Mouse (Mus musculus) cerebellum, adult 9-10 months (tissue): Measurements from ENCODE around the gene Zfp36l2.

Experiments used
- DNase-seq: peaks from one replicate; pipeline ENCODE4 v3.0.0; 2022

Zfp36l2 gene

GRCm38 (mm10) chr17:84150291-84150690, 37.5 kb downstream of the Zfp36l2 start:
- DNase-seq = no peak

DNA sequence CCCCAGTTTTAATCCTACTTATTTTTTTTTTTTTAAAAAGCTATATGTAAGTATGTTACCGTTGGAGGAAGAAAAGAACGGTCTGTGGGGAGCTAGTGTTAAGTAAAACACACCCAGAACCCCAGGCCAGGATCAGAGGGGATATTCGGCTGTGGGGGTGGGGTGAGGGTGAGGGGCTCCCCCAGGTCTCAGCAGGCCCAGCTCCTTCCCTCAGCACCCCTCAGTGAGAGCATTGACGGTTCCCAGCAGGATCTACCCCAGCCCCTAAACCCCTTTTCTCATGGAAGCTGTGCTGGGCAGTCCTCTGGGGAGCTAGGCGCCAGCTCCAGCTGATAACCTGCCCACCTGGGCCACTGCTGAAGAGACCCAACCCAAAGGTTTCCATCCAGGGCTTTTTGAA, 38.2 kb downstream of the Zfp36l2 start:
- DNase-seq = no peak

DNA sequence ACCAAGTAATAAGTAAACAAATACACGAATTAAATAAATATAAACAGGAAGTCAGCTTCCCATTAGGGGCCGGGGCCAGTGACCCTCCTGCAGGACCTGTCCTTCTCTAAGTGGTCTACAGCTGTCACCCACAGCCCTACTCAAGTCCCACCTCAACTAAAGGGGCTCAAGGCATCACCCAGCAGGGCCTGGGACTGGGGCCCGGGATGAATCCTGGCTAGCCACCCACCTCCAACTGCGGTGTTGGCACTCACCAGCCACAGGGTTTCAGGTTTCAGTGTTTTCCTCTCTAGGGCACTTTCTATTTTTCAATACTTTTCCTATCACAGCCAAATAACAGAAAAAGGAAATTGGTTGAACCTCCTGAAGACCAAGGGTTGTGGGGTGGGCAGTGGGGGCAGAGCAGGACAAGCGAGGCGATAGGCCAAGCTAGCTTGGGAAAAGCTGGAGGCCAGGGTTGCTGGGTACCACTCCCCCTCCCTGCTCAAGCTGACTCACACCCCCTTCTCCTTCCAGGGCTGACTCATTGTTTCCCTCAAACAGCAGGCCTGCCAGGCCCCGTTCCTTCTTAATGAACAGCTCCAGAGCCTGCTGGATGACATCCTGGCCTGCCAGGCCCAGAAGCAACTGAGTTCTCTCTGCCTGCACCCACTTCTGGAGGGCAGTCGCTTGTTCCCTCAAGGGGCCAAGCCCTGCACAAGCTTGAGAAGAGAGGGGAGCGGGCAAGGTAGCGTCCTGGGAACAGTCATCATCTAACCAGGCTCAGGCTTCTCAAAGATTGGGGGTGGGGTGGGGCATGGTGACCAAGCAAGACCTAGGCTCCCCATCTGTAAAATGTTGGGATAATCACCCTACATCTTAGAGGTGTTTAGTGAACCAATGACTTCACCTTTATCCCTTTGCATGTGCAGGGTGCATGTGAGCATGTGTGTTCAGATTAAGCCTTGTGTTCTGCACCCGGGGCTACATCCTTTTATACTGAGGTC, 39.0 kb downstream of the Zfp36l2 start:
- peak; percentile 72 for DNase-seq

- no peak for DNase-seq
Measured at GRCm38 (mm10) chr17:84147183-84148108, 40.3 kb downstream of the Zfp36l2 start.

- DNase-seq = no peak
Measured at GRCm38 (mm10) chr17:84146458-84147182, 41.1 kb downstream of the Zfp36l2 start.

- no peak for DNase-seq
Measured at GRCm38 (mm10) chr17:84145826-84146287, 41.9 kb downstream of the Zfp36l2 start.

DNA sequence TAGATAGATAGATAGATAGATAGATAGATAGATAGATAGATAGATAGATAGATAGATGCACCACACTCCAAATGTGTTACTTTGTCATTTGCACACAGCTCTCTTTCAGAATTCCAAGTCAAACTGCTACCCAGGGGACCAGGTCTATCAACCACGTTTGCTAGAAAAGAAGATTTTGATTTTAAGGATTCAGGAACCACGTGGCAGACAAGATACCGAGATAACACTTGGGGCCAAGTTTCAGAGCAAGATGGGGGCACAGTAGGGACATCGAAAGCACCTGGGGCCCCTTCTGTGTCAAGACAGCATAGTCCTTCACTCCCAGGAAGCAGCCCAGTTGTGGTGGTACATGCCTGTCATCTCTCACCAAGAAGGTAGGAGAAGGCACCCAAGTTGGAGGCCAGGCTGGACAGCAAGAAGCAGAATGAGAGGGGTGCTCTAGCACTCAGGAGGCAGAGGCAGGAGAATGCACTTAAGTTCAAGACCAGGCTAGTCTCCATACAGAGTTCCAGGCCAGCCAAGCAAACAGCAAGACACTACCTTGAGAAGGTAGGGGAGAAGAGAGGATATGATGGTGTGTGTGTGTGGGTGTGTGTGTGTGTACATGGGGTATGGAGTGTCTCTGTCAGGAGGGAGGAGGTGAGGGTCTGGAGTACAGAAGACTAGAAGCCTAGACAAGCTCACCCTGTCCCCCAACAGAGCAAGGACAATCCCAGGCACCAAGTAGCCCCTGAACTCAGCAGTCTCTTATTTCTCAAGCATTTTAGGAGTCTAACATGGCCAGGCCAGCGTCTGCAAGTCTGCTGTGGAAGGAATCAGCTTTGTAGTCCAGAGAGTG, 42.8 kb downstream of the Zfp36l2 start:
- no peak for DNase-seq

GRCm38 (mm10) chr17:84144130-84144529, 43.6 kb downstream of the Zfp36l2 start:
- DNase-seq = no peak

DNA sequence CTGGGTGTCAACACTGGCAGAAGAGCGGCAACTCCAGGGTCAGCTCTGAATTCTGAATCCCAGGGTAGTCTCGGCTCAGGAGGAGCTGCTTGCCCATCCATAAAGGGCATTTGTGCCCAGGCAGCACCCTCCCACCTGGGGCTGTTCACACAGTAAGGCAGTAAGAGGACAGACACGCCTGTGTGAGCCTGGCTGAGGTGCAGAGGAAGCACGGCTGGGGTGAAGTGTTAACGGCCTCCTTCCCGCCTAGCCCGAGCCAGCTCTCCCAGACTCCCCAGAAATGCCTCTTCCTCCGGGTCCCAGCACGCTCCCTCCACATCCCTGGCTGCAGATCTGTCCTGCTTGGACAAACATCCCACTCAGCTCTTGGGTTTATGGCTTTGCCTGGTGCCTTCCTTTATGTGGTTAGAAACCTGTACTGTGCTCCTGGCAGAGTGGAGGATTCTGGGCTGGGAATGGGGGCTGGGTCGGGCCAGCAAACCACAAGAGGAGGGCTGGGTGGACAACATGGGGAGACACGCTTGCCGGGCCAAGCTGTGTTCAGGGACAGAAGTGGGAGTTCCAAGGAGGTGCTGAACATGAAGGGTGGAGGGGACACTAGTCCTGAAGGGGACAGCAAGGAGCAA, 44.4 kb downstream of the Zfp36l2 start:
- DNase-seq = no peak

DNA sequence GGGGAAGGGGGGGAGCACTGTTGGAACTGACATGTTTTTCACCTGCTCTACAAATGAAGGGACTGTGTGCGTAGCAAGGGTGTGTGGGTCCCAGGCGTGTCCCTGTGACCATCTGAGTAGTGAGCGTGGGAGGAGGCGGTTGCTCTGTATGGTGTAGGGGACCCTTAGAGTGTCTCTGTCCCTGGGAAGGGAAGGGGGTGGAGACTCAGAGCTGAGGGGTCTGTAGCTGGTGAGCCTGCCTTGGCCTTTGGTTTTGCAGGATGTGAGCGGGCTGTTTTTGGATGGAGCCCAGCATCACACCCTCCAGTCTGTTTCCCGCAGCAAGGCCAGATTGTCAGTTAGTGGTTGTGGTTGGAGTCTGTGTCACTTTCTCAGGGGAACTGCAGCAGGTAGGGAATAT, 46.1 kb downstream of the Zfp36l2 start:
- DNase-seq = no peak

GRCm38 (mm10) chr17:84140822-84141507, 46.8 kb downstream of the Zfp36l2 start:
- DNase-seq = no peak

- no peak for DNase-seq
Measured at GRCm38 (mm10) chr17:84137393-84138171, 50.2 kb downstream of the Zfp36l2 start.

GRCm38 (mm10) chr17:84136669-84137392, 50.9 kb downstream of the Zfp36l2 start:
- no peak for DNase-seq

GRCm38 (mm10) chr17:84136217-84136616, 51.5 kb downstream of the Zfp36l2 start:
- no peak for DNase-seq

DNA sequence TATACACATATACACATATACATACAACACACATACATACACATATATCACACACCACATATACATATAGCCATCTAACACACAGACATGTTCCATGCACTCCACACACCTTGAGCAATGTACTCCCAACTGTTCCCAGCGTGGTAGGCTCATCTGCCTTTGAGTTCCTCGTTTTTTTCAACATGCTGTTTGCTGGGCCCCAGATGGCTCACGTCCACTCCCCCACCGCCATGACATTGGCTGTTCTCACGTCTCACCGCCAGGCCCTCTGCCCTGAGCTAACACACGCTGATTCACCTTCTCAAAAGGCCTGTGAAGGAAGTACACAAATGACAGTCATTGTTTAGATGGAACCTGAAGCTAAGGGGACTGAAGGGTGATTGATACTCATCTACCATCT, 52.5 kb downstream of the Zfp36l2 start:
- no peak for DNase-seq
